Mouse (Mus musculus) monocyte, adult 59 days (primary cell): ENCODE measurements around the gene Kcnk6. TPM values are rescaled to one million over a fixed set of nuclear protein-coding genes. Genes with fewer than 3 reads are reported as not detected.

Experiments
- total RNA-seq, 2 experiments: library from RNA; stranded (reverse); gene quantifications; one replicate each; pipeline ENCODE4 v1.2.4; 2023

Kcnk6 gene
- total RNA-seq, result 10 to 100 TPM; 20.8 to 22.4 TPM

GRCm38 (mm10) chr7:29232247-29233013 lies at the start of gene Kcnk6:
Gene Kcnk6 (minus strand): TSS chr7:29232515.

GRCm38 (mm10) chr7:29281201-29282073 lies 49.1 kb upstream of the Kcnk6 start, which contains the start of gene Spint2:
Gene Spint2 (minus strand): TSS chr7:29281912.

GRCm38 (mm10) chr7:29248261-29248841 lies 16.0 kb upstream of the Kcnk6 start, which contains the start of gene 2200002D01Rik:
Gene 2200002D01Rik (minus strand): TSS chr7:29248466.

GRCm38 (mm10) chr7:29238019-29238967 lies 6.0 kb upstream of the Kcnk6 start, which contains the start of gene Yif1b:
Gene Yif1b (plus strand): TSS chr7:29238329.

GRCm38 (mm10) chr7:29213675-29214082 lies 18.6 kb downstream of the Kcnk6 start, which contains the start of gene Catsperg1:
Gene Catsperg1 (minus strand): TSS chr7:29214035.

GRCm38 (mm10) chr7:29180077-29180853 lies 52.0 kb downstream of the Kcnk6 start, which contains the start of gene Psmd8:
Gene Psmd8 (minus strand): TSS chr7:29180701.

Other genes starting within 250 kb of the Kcnk6 start
- gene Ryr1, start 107.3 kb downstream of the Kcnk6 start, total RNA-seq, result under 1 TPM; 0.47 to 0.79 TPM
- 100 to 1,000 TPM; 193 to 206 TPM for gene Rasgrp4, start 97.7 kb downstream of the Kcnk6 start, total RNA-seq
- gene Fam98c, start 76.3 kb downstream of the Kcnk6 start, total RNA-seq, result 10 to 100 TPM; 39.8 to 46.9 TPM
- gene Ggn, start 62.3 kb downstream of the Kcnk6 start, total RNA-seq, result 1 to 10 TPM in 1 of 2 experiments, under 1 TPM in 1; 0.50 to 1.2 TPM
- 1 to 10 TPM; 2.9 to 3.6 TPM for gene Spred3, start 62.1 kb downstream of the Kcnk6 start, total RNA-seq
- 100 to 1,000 TPM; 279 to 291 TPM for gene Psmd8, start 51.8 kb downstream of the Kcnk6 start, total RNA-seq
- 1 to 10 TPM; 4.6 to 5.2 TPM for gene Catsperg1, start 18.5 kb downstream of the Kcnk6 start, total RNA-seq
- gene Yif1b, start 5.8 kb upstream of the Kcnk6 start, total RNA-seq, result 10 to 100 TPM; 23.0 to 28.2 TPM
- gene 2200002D01Rik, start 16.0 kb upstream of the Kcnk6 start, total RNA-seq, result under 1 TPM in 1 of 2 experiments, not detected in 1; 0.45 TPM
- 1 to 10 TPM; 2.2 to 4.7 TPM for gene Spint2, start 49.4 kb upstream of the Kcnk6 start, total RNA-seq
- gene Ppp1r14a, start 56.8 kb upstream of the Kcnk6 start, total RNA-seq, result not detected
- gene Dpf1, start 71.4 kb upstream of the Kcnk6 start, total RNA-seq, result not detected